Mouse (Mus musculus) liver, adult 2 months (tissue): ENCODE results near the gene Srpx.

Experiments used
- CTCF ChIP-seq: fragments of 200-500 bp; IDR thresholded peaks from 2 replicates; pipeline ENCODE4 v1.5.1; 2011; ENCODE audit warnings: low read depth, low read length, control low read depth
- POLR2A ChIP-seq: fragments of 200-500 bp; IDR thresholded peaks from 2 replicates; pipeline ENCODE4 v1.6.1; 2011; ENCODE audit warnings: low read length, control low read depth; ENCODE audit not compliant: insufficient read depth; ENCODE audit errors: extremely low read depth

GRCm38 (mm10) chrX:10079981-10080380 is 37.5 kb downstream of the Srpx start:
- no peak for TF ChIP-seq CTCF
- TF ChIP-seq POLR2A, result no peak
